Mouse (Mus musculus) liver, postnatal 0 days (tissue): ENCODE measurements around the gene Ecpas.

ENCODE experiments used
- CTCF ChIP-seq: sonication (generic); IDR thresholded peaks from 2 replicates; pipeline ENCODE4 v1.5.1; 2016; ENCODE audit warnings: antibody characterized with exemption, low read depth
- EP300 ChIP-seq: IDR thresholded peaks from 2 replicates; pipeline ENCODE4 v1.6.1; 2016; ENCODE audit warnings: antibody characterized with exemption, low read depth, mild to moderate bottlenecking

- no peak for TF ChIP-seq CTCF
- no peak for TF ChIP-seq EP300
Observed at GRCm38 (mm10) chr4:58874373-58874772, 38.2 kb downstream of the Ecpas start.
